Comparison of ENCODE assay signal across 20 mouse cellular contexts in the genomic region with DNA sequence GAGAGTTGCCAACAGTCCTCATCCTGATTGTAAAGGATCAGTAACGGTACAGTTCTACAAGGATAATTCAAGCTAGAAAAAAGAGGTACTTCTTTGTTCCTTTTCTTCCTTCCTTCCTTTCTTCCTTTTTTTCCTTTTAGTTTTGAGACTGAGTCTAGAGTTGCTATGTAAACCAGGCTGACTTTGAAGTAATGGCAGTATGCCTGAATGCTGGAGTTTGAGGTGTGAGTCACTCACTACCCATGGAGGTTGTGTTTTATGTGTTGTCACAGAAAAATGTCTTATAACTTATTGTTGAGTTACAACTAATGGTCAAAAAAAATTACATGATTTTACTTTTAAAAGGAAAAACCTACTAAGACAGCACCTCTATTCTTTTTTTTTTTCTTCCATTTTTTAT. TPM values are rescaled to one million over a fixed set of nuclear protein-coding genes. Genes with fewer than 3 reads are reported as not detected.
DNase-seq lines count a peak whose midpoint lies in the region; TF ChIP-seq lines count a peak whose summit lies in the region.
"Had no signal": no experiment of that assay in that cellular context is flagged by ENCODE, and none has a peak within 500 bp of the region (broad histone marks: within the 10 kb centered on the region; RNA-seq: fewer than 3 reads in every experiment).

No protein-coding gene starts in this region.

- H3K27me3 ChIP-seq in myocyte (ENCODE audit: control insufficient read depth, insufficient read depth, insufficient read length): no peaks in the 10 kb centered on the region
- H3K27me3 ChIP-seq in hindbrain, embryonic 10.5 days (ENCODE audit: insufficient read depth, poor library complexity, severe bottlenecking): no peaks in the 10 kb centered on the region
- H3K27me3 ChIP-seq: CH12.LX; embryonic facial prominence, embryonic 12.5 days; forebrain, embryonic 13.5 days; heart, embryonic 15.5 days; intestine, embryonic 15.5 days had no signal

- H3K36me3 ChIP-seq in myocyte (ENCODE audit: control insufficient read depth, insufficient read depth): peaks cover 4% of the 10 kb centered on the region
- H3K36me3 ChIP-seq in hindbrain, embryonic 10.5 days: peaks cover 32% of the 10 kb centered on the region
- H3K36me3 ChIP-seq: intestine, embryonic 15.5 days had no signal

- no peak for TF ChIP-seq POLR2A in myocyte (IDR thresholded peaks at IDR 0.05; ENCODE audit: insufficient read length, low read depth)

- H3K4me1 ChIP-seq in hindbrain, embryonic 10.5 days (replicated peaks): no peaks in the 10 kb centered on the region
- H3K4me1 ChIP-seq: embryonic facial prominence, embryonic 12.5 days; heart, embryonic 15.5 days; intestine, embryonic 15.5 days had no signal

- no peak overlapping the region for H3ac ChIP-seq in myocyte (ENCODE audit: control insufficient read depth, insufficient read length)

- no peak overlapping the region for H3K27ac ChIP-seq in hindbrain, embryonic 10.5 days
- H3K27ac ChIP-seq: embryonic facial prominence, embryonic 12.5 days; forebrain, embryonic 13.5 days; heart, adult 2 months; heart, embryonic 15.5 days; hindbrain, embryonic 14.5 days; intestine, embryonic 15.5 days had no signal

- no peak overlapping the region for H3K4me3 ChIP-seq in myocyte
- no peak overlapping the region for H3K4me3 ChIP-seq in hindbrain, embryonic 10.5 days
- H3K4me3 ChIP-seq: embryonic facial prominence, embryonic 12.5 days; forebrain, embryonic 13.5 days; heart, adult 2 months; heart, embryonic 15.5 days; intestine, embryonic 15.5 days had no signal

- DNase-seq in adrenal gland, adult (ENCODE audit: inconsistent age in 2 of 2, low spot score in 1 of 2): peak; percentile 44 to 75
- no peak for DNase-seq in adrenal gland, adult 18-20 months (ENCODE audit: low spot score in 2 of 2)
- peak; percentile 24 for DNase-seq in 3134 (ENCODE audit: extremely low read depth, insufficient read length, low spot score)
- peak; percentile 8 for DNase-seq in adipocyte (ENCODE audit: low spot score)
- DNase-seq in lung, postnatal 14 days: no peak
- DNase-seq in hindbrain, embryonic 10.5 days (ENCODE audit: low spot score): no peak
- DNase-seq: cerebellum, adult 11-12 months; cerebellum, adult 9-10 months; forebrain, postnatal 0 days; gastrocnemius, postnatal 14 days; heart, adult 2 months; heart, postnatal 14 days had no signal

- peaks cover 78% of the 10 kb centered on the region for H3K79me2 ChIP-seq in myocyte (ENCODE audit: control insufficient read depth, insufficient read depth)

- WGBS in hindbrain, embryonic 10.5 days: 96% methylated on average over 1 of the region's 1 CpGs

- H3K9me3 ChIP-seq in hindbrain, embryonic 10.5 days: no peaks in the 10 kb centered on the region
- H3K9me3 ChIP-seq: embryonic facial prominence, embryonic 12.5 days; forebrain, embryonic 13.5 days; heart, embryonic 15.5 days; intestine, embryonic 15.5 days had no signal

- H3K4me2 ChIP-seq in myocyte (ENCODE audit: low read depth): peak overlapping the region; percentile 37
- H3K4me2 ChIP-seq: embryonic facial prominence, embryonic 12.5 days; forebrain, embryonic 13.5 days; heart, embryonic 11.5 days; heart, embryonic 15.5 days; hindbrain, embryonic 14.5 days; intestine, embryonic 15.5 days had no signal

TF ChIP-seq in myocyte, 11 proteins besides CTCF, POLR2A, EP300 and RAD21:
- TF ChIP-seq E2F4 (IDR thresholded peaks at IDR 0.05; ENCODE audit: insufficient read depth) (no peak), MYOG (IDR thresholded peaks at IDR 0.05; ENCODE audit: control insufficient read depth in 1 of 3, insufficient read depth in 1 of 3, insufficient read length in 2 of 3, low read depth in 2 of 3) (no peak), POLR2AphosphoS2 (IDR thresholded peaks at IDR 0.05; ENCODE audit: insufficient read length, low read depth) (no peak), MAX (IDR thresholded peaks at IDR 0.05; ENCODE audit: low read depth) (no peak), REST (IDR thresholded peaks at IDR 0.05; ENCODE audit: insufficient read depth, insufficient read length) (no peak), SRF (IDR thresholded peaks at IDR 0.05; ENCODE audit: control insufficient read depth, insufficient read length, low read depth) (no peak), MYOD1 (IDR thresholded peaks at IDR 0.05; ENCODE audit: control insufficient read depth in 1 of 3, insufficient read length in 2 of 3, low read depth in 2 of 3) (no peak), CEBPB (IDR thresholded peaks at IDR 0.05; ENCODE audit: insufficient read depth, poor library complexity, severe bottlenecking) (no peak), USF1 (IDR thresholded peaks at IDR 0.05; ENCODE audit: low read depth) (no peak), TCF3 (IDR thresholded peaks at IDR 0.05; ENCODE audit: insufficient read length, low read depth) (no peak), TCF12 (IDR thresholded peaks at IDR 0.05; ENCODE audit: insufficient read depth, poor library complexity, severe bottlenecking) (no peak)

RNA-seq across cellular contexts. Expression of gene Nrd1, which starts 7.6 kb away (rescaled TPM):
- total RNA-seq in adrenal gland, adult 18-20 months (2021): 100 to 1,000 TPM; 109 to 123 TPM
- 55.8 TPM for polyA plus RNA-seq in myocyte (2012; fragmentation: generic; extraction: Trizol)
- polyA plus RNA-seq in hindbrain, embryonic 10.5 days (2016; fragmentation: Nextera tagmentation; extraction: Ambion mirVana): 67.0 and 69.2 TPM in 2 replicates

Comparison
In these comparisons a context has a peak if more than half of its experiments do, and no peak if none do; other contexts are left out.
1. DNase-seq: peak in adrenal gland, adult (2 of 2), 3134 (single experiment) and adipocyte (single experiment); none in adrenal gland, adult 18-20 months (0 of 2), lung, postnatal 14 days (single experiment) and hindbrain, embryonic 10.5 days (single experiment).